20 mouse cellular contexts compared by ENCODE assay signal in the genomic region with DNA sequence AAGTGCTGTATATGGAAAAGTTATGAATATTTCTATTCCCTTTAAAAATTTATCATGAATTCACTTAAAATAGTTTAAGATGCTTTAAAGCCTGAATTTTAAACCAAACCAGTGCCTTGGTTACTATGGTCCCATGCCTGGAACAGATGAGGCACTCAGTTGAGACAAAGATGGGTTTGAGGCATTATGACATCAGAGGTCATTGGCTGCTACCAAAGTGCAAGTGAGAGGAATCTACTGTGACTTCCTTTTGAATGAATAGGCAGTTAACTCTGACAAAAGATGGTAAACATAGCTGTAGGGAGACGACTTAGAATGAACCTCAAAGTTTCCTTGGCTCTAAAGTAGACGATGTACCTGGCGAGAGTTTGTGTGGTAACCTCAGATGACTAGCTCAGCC.
A peak's percentile ranks its signal among the peaks of the same experiment; 100 is the strongest.
DNase-seq lines count a peak whose midpoint lies in the region; ATAC-seq and TF ChIP-seq lines count a peak whose summit lies in the region.
"Had no signal": no experiment of that assay in that cellular context is flagged by ENCODE, and none has a peak within 500 bp of the region (broad histone marks: within the 10 kb centered on the region; RNA-seq: fewer than 3 reads in every experiment).

No protein-coding gene starts in this region.

- H3K27me3 ChIP-seq in heart, postnatal 0 days (ENCODE audit: control insufficient read depth, insufficient read depth, low read length) = no peaks in the 10 kb centered on the region
- H3K27me3 ChIP-seq: embryonic facial prominence, embryonic 13.5 days; forebrain, embryonic 12.5 days had no signal

- H3K9ac ChIP-seq in heart, postnatal 0 days (replicated peaks; ENCODE audit: low read depth, low read length) = no peak overlapping the region
- H3K9ac ChIP-seq: embryonic facial prominence, embryonic 13.5 days; forebrain, embryonic 12.5 days; hindbrain, embryonic 14.5 days had no signal

- H3K4me3 ChIP-seq in gastrocnemius, adult 2 months = no peak overlapping the region
- H3K4me3 ChIP-seq in heart, postnatal 0 days (ENCODE audit: low read depth, low read length) = no peak overlapping the region
- no peak overlapping the region for H3K4me3 ChIP-seq in olfactory bulb, adult 2 months (ENCODE audit: insufficient read depth, low read depth, low read length)
- H3K4me3 ChIP-seq: embryonic facial prominence, embryonic 13.5 days; forebrain, embryonic 12.5 days; heart, embryonic 10.5 days; hindbrain, embryonic 10.5 days had no signal

- H3K4me1 ChIP-seq in heart, postnatal 0 days (ENCODE audit: control insufficient read depth, insufficient read depth) = peaks cover 28% of the 10 kb centered on the region
- peaks cover 40% of the 10 kb centered on the region for H3K4me1 ChIP-seq in olfactory bulb, adult 2 months (ENCODE audit: control insufficient read depth, insufficient read depth, low read length)

- 74% methylated on average over 3 of the region's 3 CpGs for WGBS in heart, postnatal 0 days
- 72% methylated on average over 3 of the region's 3 CpGs for WGBS in olfactory bulb, adult 2 months

- no peak for TF ChIP-seq POLR2A in olfactory bulb, adult 2 months (IDR thresholded peaks at IDR 0.05; ENCODE audit: insufficient read depth, low read depth, low read length)

- peak overlapping the region; percentile 31; the same call in 1 of the 2 replicates for H3K27ac ChIP-seq in gastrocnemius, adult 2 months
- H3K27ac ChIP-seq in heart, postnatal 0 days (ENCODE audit: low read depth) = peak overlapping the region; percentile 36; the same call in 1 of the 2 replicates
- H3K27ac ChIP-seq in olfactory bulb, adult 2 months (ENCODE audit: insufficient read depth, low read depth, low read length) = 0 out of 2 replicates have a peak overlapping the region, but pooled peaks have one; percentile 37
- H3K27ac ChIP-seq: embryonic facial prominence, embryonic 13.5 days; forebrain, embryonic 12.5 days; heart, embryonic 10.5 days; hindbrain, embryonic 10.5 days; hindbrain, embryonic 14.5 days had no signal

- TF ChIP-seq CTCF in gastrocnemius, adult 2 months (IDR thresholded peaks at IDR 0.05) = no peak
- TF ChIP-seq CTCF in heart, postnatal 0 days (IDR thresholded peaks at IDR 0.05; ENCODE audit: low read depth) = no peak
- TF ChIP-seq CTCF in olfactory bulb, adult 2 months (IDR thresholded peaks at IDR 0.05; ENCODE audit: insufficient read depth, low read depth, low read length) = no peak

- ATAC-seq in heart, postnatal 0 days (ENCODE audit: insufficient read depth, low read depth) = no peak
- ATAC-seq: forebrain, embryonic 16.5 days; intestine, embryonic 16.5 days had no signal

- 0 out of 2 replicates have a peak overlapping the region, but pooled peaks have one; percentile 12 for H3K4me2 ChIP-seq in heart, postnatal 0 days (ENCODE audit: low read depth, low read length)
- H3K4me2 ChIP-seq: embryonic facial prominence, embryonic 13.5 days; forebrain, embryonic 12.5 days; hindbrain, embryonic 14.5 days had no signal

- no peaks in the 10 kb centered on the region for H3K36me3 ChIP-seq in heart, postnatal 0 days (replicated peaks; ENCODE audit: control insufficient read depth, insufficient read depth, low read length)
- H3K36me3 ChIP-seq: embryonic facial prominence, embryonic 13.5 days; forebrain, embryonic 12.5 days; heart, embryonic 10.5 days; hindbrain, embryonic 10.5 days had no signal

- TF ChIP-seq EP300 in heart, postnatal 0 days (IDR thresholded peaks at IDR 0.05; ENCODE audit: low read depth) = no peak

- intact Hi-C loops in gastrocnemius, adult 2 months (cut with DNase I) = loop anchor here (5.0 kb wide), 1 partner anchor 44 kb away; no protein-coding TSS in a partner anchor
- intact Hi-C loops in heart, postnatal 10 days (cut with DNase I) = no loop called here

- DNase-seq in gastrocnemius, adult 2 months = no peak
- no peak for DNase-seq in gastrocnemius, adult 18-20 months (ENCODE audit: low spot score)
- DNase-seq in heart, postnatal 0 days (ENCODE audit: low spot score) = no peak
- no peak for DNase-seq in heart, postnatal 10 days
- DNase-seq in 416B (ENCODE audit: low read depth) = peak; percentile 56
- DNase-seq in ovary, postnatal 36 days (ENCODE audit: low spot score) = no peak
- DNase-seq: adrenal gland, adult 2 months; adrenal gland, postnatal 25 days; cerebellum, adult 18-20 months; cerebellum, adult 9-11 months; cerebellum, postnatal 36 days; gastrocnemius, postnatal 25 days had no signal

- no peaks in the 10 kb centered on the region for H3K9me3 ChIP-seq in heart, postnatal 0 days (replicated peaks; ENCODE audit: control insufficient read depth, low read length)
- H3K9me3 ChIP-seq: embryonic facial prominence, embryonic 13.5 days; forebrain, embryonic 12.5 days; heart, embryonic 10.5 days; hindbrain, embryonic 10.5 days had no signal
